Mouse (Mus musculus): Measurements from ENCODE around the gene Gm36079.
"Not testable (repeated sequence)": the region's sequence is repeated elsewhere in the genome, so short reads cannot be mapped to it uniquely, and the experiment has no call there.

The Gm36079 gene

GRCm38 (mm10) chr13:120015348-120016007, 11.3 kb downstream of the Gm36079 start:
- not testable (repeated sequence) for DNase-seq

GRCm38 (mm10) chr13:120013962-120014361, 12.8 kb downstream of the Gm36079 start:
- DNase-seq = not testable (repeated sequence)

GRCm38 (mm10) chr13:120013544-120013943, 13.3 kb downstream of the Gm36079 start:
- not testable (repeated sequence) for DNase-seq

GRCm38 (mm10) chr13:120010068-120010467, 16.7 kb downstream of the Gm36079 start:
- not testable (repeated sequence) for DNase-seq

- not testable (repeated sequence) for DNase-seq
These were observed 27.6 kb downstream of the Gm36079 start for GRCm38 (mm10) chr13:119999215-119999614.

GRCm38 (mm10) chr13:119998442-119999086, 28.2 kb downstream of the Gm36079 start:
- not testable (repeated sequence) for DNase-seq

- DNase-seq = not testable (repeated sequence)
These were observed 34.8 kb downstream of the Gm36079 start for GRCm38 (mm10) chr13:119991917-119992496.

GRCm38 (mm10) chr13:119991264-119991663, 35.5 kb downstream of the Gm36079 start:
- DNase-seq = not testable (repeated sequence)

Data from cerebellum, postnatal 25 days (tissue).